Mouse (Mus musculus): ENCODE measurements around the gene Tmem214. TPM values are rescaled to one million over a fixed set of nuclear protein-coding genes. Genes with fewer than 3 reads are reported as not detected.
A peak's percentile ranks its signal among the peaks of the same experiment; 100 is the strongest.

The Tmem214 gene
- total RNA-seq (2021) = 10 to 100 TPM; 60.3 to 65.5 TPM

- intact Hi-C loops (cut with DNase I) = loop anchor here (10.0 kb wide), 1 partner anchor 53 kb away; the partner anchor contains the start of gene Mapre3
- DNase-seq = no peak
Observed at GRCm38 (mm10) chr5:30867712-30868111, at the start of gene Tmem214. TSS of gene Tmem214 (plus strand) at chr5:30868012.

- intact Hi-C loops (cut with DNase I) = loop anchor here (10.0 kb wide), 1 partner anchor 46 kb away; the partner anchor contains the start of gene Tmem214
- no peak for DNase-seq
Observed at GRCm38 (mm10) chr5:30818758-30819309, 49.0 kb upstream of the Tmem214 start.

GRCm38 (mm10) chr5:30822689-30823088, 45.1 kb upstream of the Tmem214 start:
- intact Hi-C loops (cut with DNase I) = no loop called here

GRCm38 (mm10) chr5:30823091-30823490, 44.7 kb upstream of the Tmem214 start:
- intact Hi-C loops (cut with DNase I) = no loop called here
- peak; percentile 46 for DNase-seq

More at GRCm38 (mm10) chr5:30822689-30823088, 45.1 kb upstream of the Tmem214 start:
- DNase-seq = no peak

- intact Hi-C loops (cut with DNase I) = no loop called here
- DNase-seq = no peak
Observed at GRCm38 (mm10) chr5:30824124-30824988, 43.5 kb upstream of the Tmem214 start.

GRCm38 (mm10) chr5:30825166-30825565, 42.6 kb upstream of the Tmem214 start:
- DNase-seq = peak; percentile 64
- intact Hi-C loops (cut with DNase I) = no loop called here

GRCm38 (mm10) chr5:30825821-30826220, 42.0 kb upstream of the Tmem214 start:
- peak; percentile 37 for DNase-seq
- intact Hi-C loops (cut with DNase I) = no loop called here

GRCm38 (mm10) chr5:30833416-30833815, 34.4 kb upstream of the Tmem214 start:
- intact Hi-C loops (cut with DNase I) = no loop called here
- DNase-seq = no peak

- intact Hi-C loops (cut with DNase I) = no loop called here
- DNase-seq = no peak
Observed at GRCm38 (mm10) chr5:30839731-30840130, 28.1 kb upstream of the Tmem214 start.

- DNase-seq = no peak
- intact Hi-C loops (cut with DNase I) = no loop called here
Observed at GRCm38 (mm10) chr5:30841896-30842295, 25.9 kb upstream of the Tmem214 start.

- DNase-seq = no peak
- intact Hi-C loops (cut with DNase I) = no loop called here
Observed at GRCm38 (mm10) chr5:30849891-30850555, 17.8 kb upstream of the Tmem214 start.

GRCm38 (mm10) chr5:30850556-30850925, 17.3 kb upstream of the Tmem214 start:
- intact Hi-C loops (cut with DNase I) = no loop called here
- DNase-seq = no peak

- no peak for DNase-seq
- intact Hi-C loops (cut with DNase I) = no loop called here
Observed at GRCm38 (mm10) chr5:30853522-30853921, 14.3 kb upstream of the Tmem214 start.

GRCm38 (mm10) chr5:30855674-30856073, 12.1 kb upstream of the Tmem214 start:
- intact Hi-C loops (cut with DNase I) = no loop called here
- DNase-seq = no peak

- intact Hi-C loops (cut with DNase I) = no loop called here
- no peak for DNase-seq
Observed at GRCm38 (mm10) chr5:30856124-30856523, 11.7 kb upstream of the Tmem214 start.

GRCm38 (mm10) chr5:30863852-30864251, 4.0 kb upstream of the Tmem214 start:
- DNase-seq = no peak

GRCm38 (mm10) chr5:30864322-30864721, 3.5 kb upstream of the Tmem214 start:
- intact Hi-C loops (cut with DNase I) = loop anchor here (10.0 kb wide), 1 partner anchor 50 kb away; the partner anchor contains the start of gene Mapre3
- no peak for DNase-seq

More at GRCm38 (mm10) chr5:30863852-30864251, 4.0 kb upstream of the Tmem214 start:
- intact Hi-C loops (cut with DNase I) = loop anchor here (10.0 kb wide), 1 partner anchor 49 kb away; the partner anchor contains the start of gene Mapre3

GRCm38 (mm10) chr5:30866871-30867270, 941 bp upstream of the Tmem214 start:
- DNase-seq = no peak
- intact Hi-C loops (cut with DNase I) = loop anchor here (10.0 kb wide), 1 partner anchor 52 kb away; the partner anchor contains the start of gene Mapre3

- intact Hi-C loops (cut with DNase I) = loop anchor here (10.0 kb wide), 1 partner anchor 54 kb away; the partner anchor contains the start of gene Mapre3
Observed at GRCm38 (mm10) chr5:30868981-30869380, 1.2 kb downstream of the Tmem214 start.

GRCm38 (mm10) chr5:30869405-30870130, 1.8 kb downstream of the Tmem214 start:
- peak; percentile 89 for DNase-seq
- intact Hi-C loops (cut with DNase I) = loop anchor here (10.0 kb wide), 1 partner anchor 55 kb away; the partner anchor contains the start of gene Mapre3

More at GRCm38 (mm10) chr5:30868981-30869380, 1.2 kb downstream of the Tmem214 start:
- DNase-seq = no peak

Data from left cerebral cortex, postnatal 4 days (tissue).